Mouse (Mus musculus) G1E (cell line): ENCODE measurements around the gene Mrap2.

Source experiments
- CTCF ChIP-seq: IDR thresholded peaks from 2 replicates; pipeline ENCODE4 v1.5.1; 2012; ENCODE audit warnings: low read depth, low read length, inconsistent platforms, mixed read lengths
- GATA1 ChIP-seq: IDR thresholded peaks from 2 replicates; pipeline ENCODE4 v1.6.1; 2012; ENCODE audit warnings: borderline replicate concordance, low read length, inconsistent platforms, mixed read lengths
- GATA2 ChIP-seq: IDR thresholded peaks from 2 replicates; pipeline ENCODE4 v1.6.1; 2012; ENCODE audit warnings: low read depth, low read length, inconsistent platforms, borderline replicate concordance
- POLR2AphosphoS5 ChIP-seq: IDR thresholded peaks from 2 replicates; pipeline ENCODE4 v1.6.1; 2012; ENCODE audit warnings: low read depth, low read length, inconsistent platforms; ENCODE audit not compliant: insufficient replicate concordance
- TAL1 ChIP-seq: conservative IDR thresholded peaks from 2 replicates; pipeline ENCODE4 v1.6.1; 2012; ENCODE audit warnings: low read depth, low read length, inconsistent platforms, mixed read lengths

GRCm38 (mm10) chr9:87121956-87122493 is 22.1 kb upstream of the Mrap2 start:
- TF ChIP-seq CTCF, result no peak
- TF ChIP-seq GATA1, result no peak
- no peak for TF ChIP-seq POLR2AphosphoS5
- TF ChIP-seq TAL1, result no peak
- TF ChIP-seq GATA2, result no peak
